Mouse (Mus musculus): Measurements from ENCODE around the gene Atp2b1. TPM values are rescaled to one million over a fixed set of nuclear protein-coding genes. Genes with fewer than 3 reads are reported as not detected.

The Atp2b1 gene
- polyA plus RNA-seq, 1 experiment from 2014 or later = 164 TPM

DNA sequence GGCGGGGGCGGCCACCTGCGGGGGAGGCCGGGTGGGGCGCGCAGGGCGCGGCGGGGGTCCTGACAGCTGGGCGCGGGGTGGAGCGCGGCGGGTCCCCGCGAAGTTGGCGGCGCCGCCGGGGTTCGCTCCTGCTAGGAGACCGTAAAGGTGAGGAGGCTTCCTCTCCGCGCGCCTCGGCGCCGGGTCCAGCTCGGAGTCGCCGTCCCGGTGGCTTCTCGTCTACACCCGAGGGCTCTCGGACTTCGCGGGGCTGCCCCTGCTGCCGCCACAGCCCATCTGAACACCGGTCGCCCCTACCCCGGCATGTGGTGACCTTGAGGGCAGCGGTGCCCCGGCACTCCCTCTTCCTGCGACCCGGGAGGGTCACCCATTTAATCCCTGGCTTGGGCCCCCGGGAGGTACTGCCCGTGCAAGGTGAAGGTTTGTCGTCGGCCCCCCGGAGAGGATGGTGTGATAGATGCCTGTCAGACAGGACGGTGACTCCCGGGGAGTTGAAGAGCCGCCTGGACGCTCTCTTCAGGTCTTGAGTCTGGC lies 1.3 kb downstream of the Atp2b1 start:
- Histone ChIP-seq H3K27me3 (ENCODE audit: insufficient read depth, low read length) (no peaks in the 10 kb centered on the region), H3K9ac (replicated peaks; ENCODE audit: low read length) (peak overlapping the region; percentile 96), H3K9me3 (ENCODE audit: low read length) (no peaks in the 10 kb centered on the region), H3K36me3 (ENCODE audit: insufficient read depth, low read length) (no peaks in the 10 kb centered on the region), H3K4me2 (replicated peaks; ENCODE audit: low read depth, low read length) (peak overlapping the region; percentile 89), H3K4me3 (ENCODE audit: low read length) (peak overlapping the region; percentile 98), H3K4me1 (ENCODE audit: insufficient read depth, low read length) (peaks cover 20% of the 10 kb centered on the region), H3K27ac (ENCODE audit: low read length) (peak overlapping the region; percentile 99)
- WGBS = under 1% methylated on average over 48 of the region's 54 CpGs
- ATAC-seq (ENCODE audit: low FRiP score, low TSS enrichment) = 0 out of 2 replicates have a peak, but pooled peaks have one; percentile 1

DNA sequence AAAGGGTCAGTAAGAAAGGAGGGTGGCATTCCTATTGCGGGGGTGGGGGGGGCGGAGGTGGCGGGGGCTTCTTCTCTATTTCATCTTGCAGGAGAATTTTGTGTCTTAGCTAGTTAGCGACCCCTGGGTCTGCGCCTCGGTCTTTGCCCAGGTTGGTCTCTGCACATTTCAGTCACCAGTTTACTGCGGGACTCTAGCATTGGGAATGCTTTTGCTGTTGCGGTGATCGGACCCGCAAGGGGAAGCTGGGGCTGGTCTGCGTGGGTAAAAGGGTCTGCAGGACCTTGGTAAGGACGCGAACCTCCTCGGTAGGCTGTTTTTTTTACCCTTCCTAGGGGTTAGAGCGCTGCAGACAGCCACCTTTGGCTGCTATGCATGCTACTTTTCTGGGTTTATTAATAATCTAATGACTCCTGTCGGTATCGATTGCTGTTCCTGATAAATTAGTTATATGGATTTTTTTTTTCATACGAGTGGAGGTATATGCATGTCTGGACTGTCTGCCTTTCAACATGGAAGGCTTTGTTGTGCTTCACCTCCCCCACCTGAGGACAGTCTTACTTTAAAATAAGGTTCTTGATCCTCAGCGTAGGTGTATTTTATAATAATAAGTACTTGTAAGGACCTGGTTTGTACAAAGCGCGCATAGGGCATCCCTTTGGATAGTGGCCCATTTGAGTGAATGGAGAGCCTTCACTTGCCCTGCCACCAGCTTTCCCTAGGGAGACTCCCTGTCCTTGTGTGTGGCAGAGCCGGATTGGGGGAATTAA lies 2.0 kb downstream of the Atp2b1 start:
- no peaks in the 10 kb centered on the region for H3K27me3 ChIP-seq (ENCODE audit: insufficient read depth, low read length)
- WGBS = 9% methylated on average over 22 of the region's 22 CpGs
- H3K4me1 ChIP-seq (ENCODE audit: insufficient read depth, low read length) = peaks cover 24% of the 10 kb centered on the region
- peak overlapping the region; percentile 99; the same call in 1 of the 2 replicates for H3K27ac ChIP-seq (ENCODE audit: low read length)
- peak overlapping the region; percentile 96 for H3K9ac ChIP-seq (replicated peaks; ENCODE audit: low read length)
- H3K4me3 ChIP-seq (ENCODE audit: low read length) = peak overlapping the region; percentile 98
- H3K9me3 ChIP-seq (ENCODE audit: low read length) = no peaks in the 10 kb centered on the region
- no peaks in the 10 kb centered on the region for H3K36me3 ChIP-seq (ENCODE audit: insufficient read depth, low read length)
- ATAC-seq (ENCODE audit: low FRiP score, low TSS enrichment) = no peak
- H3K4me2 ChIP-seq (replicated peaks; ENCODE audit: low read depth, low read length) = peak overlapping the region; percentile 89

- no peak for ATAC-seq (ENCODE audit: low FRiP score, low TSS enrichment)
- H3K4me3 ChIP-seq (ENCODE audit: low read length) = peak overlapping the region; percentile 98
- H3K27ac ChIP-seq (ENCODE audit: low read length) = no peak overlapping the region
- H3K27me3 ChIP-seq (ENCODE audit: insufficient read depth, low read length) = no peaks in the 10 kb centered on the region
- H3K4me2 ChIP-seq (replicated peaks; ENCODE audit: low read depth, low read length) = peak overlapping the region; percentile 89
- no peaks in the 10 kb centered on the region for H3K36me3 ChIP-seq (ENCODE audit: insufficient read depth, low read length)
- H3K4me1 ChIP-seq (ENCODE audit: insufficient read depth, low read length) = peaks cover 25% of the 10 kb centered on the region
- 60% methylated on average over 10 of the region's 10 CpGs for WGBS
- H3K9ac ChIP-seq (replicated peaks; ENCODE audit: low read length) = peak overlapping the region; percentile 96
- no peaks in the 10 kb centered on the region for H3K9me3 ChIP-seq (ENCODE audit: low read length)
Observed at GRCm38 (mm10) chr10:98916781-98917340, 2.7 kb downstream of the Atp2b1 start.

- H3K9ac ChIP-seq (replicated peaks; ENCODE audit: low read length) = no peak overlapping the region
- no peaks in the 10 kb centered on the region for H3K27me3 ChIP-seq (ENCODE audit: insufficient read depth, low read length)
- ATAC-seq (ENCODE audit: low FRiP score, low TSS enrichment) = no peak
- H3K9me3 ChIP-seq (ENCODE audit: low read length) = no peaks in the 10 kb centered on the region
- H3K4me3 ChIP-seq (ENCODE audit: low read length) = no peak overlapping the region
- WGBS = 84% methylated on average over 4 of the region's 4 CpGs
- H3K4me1 ChIP-seq (ENCODE audit: insufficient read depth, low read length) = peaks cover 11% of the 10 kb centered on the region
- H3K36me3 ChIP-seq (ENCODE audit: insufficient read depth, low read length) = no peaks in the 10 kb centered on the region; the same call in 1 of the 2 replicates
- no peak overlapping the region for H3K27ac ChIP-seq (ENCODE audit: low read length)
- no peak overlapping the region for H3K4me2 ChIP-seq (replicated peaks; ENCODE audit: low read depth, low read length)
Observed at GRCm38 (mm10) chr10:98925081-98925480, 10.9 kb downstream of the Atp2b1 start.

GRCm38 (mm10) chr10:98926991-98927390 lies 12.8 kb downstream of the Atp2b1 start:
- Histone ChIP-seq H3K27ac (ENCODE audit: low read length) (no peak overlapping the region), H3K4me3 (ENCODE audit: low read length) (no peak overlapping the region), H3K9ac (replicated peaks; ENCODE audit: low read length) (no peak overlapping the region), H3K4me1 (ENCODE audit: insufficient read depth, low read length) (peaks cover 13% of the 10 kb centered on the region), H3K36me3 (ENCODE audit: insufficient read depth, low read length) (no peaks in the 10 kb centered on the region; the same call in 1 of the 2 replicates), H3K27me3 (ENCODE audit: insufficient read depth, low read length) (no peaks in the 10 kb centered on the region), H3K4me2 (replicated peaks; ENCODE audit: low read depth, low read length) (no peak overlapping the region), H3K9me3 (ENCODE audit: low read length) (no peaks in the 10 kb centered on the region)
- no peak for ATAC-seq (ENCODE audit: low FRiP score, low TSS enrichment)

GRCm38 (mm10) chr10:98929444-98929843 lies 15.2 kb downstream of the Atp2b1 start:
- 44% methylated on average over 7 of the region's 7 CpGs for WGBS
- no peak overlapping the region for H3K9ac ChIP-seq (replicated peaks; ENCODE audit: low read length)
- H3K36me3 ChIP-seq (ENCODE audit: insufficient read depth, low read length) = no peaks in the 10 kb centered on the region
- no peak overlapping the region for H3K27ac ChIP-seq (ENCODE audit: low read length)
- no peaks in the 10 kb centered on the region for H3K27me3 ChIP-seq (ENCODE audit: insufficient read depth, low read length)
- ATAC-seq (ENCODE audit: low FRiP score, low TSS enrichment) = no peak
- no peak overlapping the region for H3K4me2 ChIP-seq (replicated peaks; ENCODE audit: low read depth, low read length)
- no peak overlapping the region for H3K4me3 ChIP-seq (ENCODE audit: low read length)
- H3K9me3 ChIP-seq (ENCODE audit: low read length) = 0 out of 2 replicates have a peak, but pooled peaks cover 3% of the 10 kb centered on the region
- H3K4me1 ChIP-seq (ENCODE audit: insufficient read depth, low read length) = peaks cover 13% of the 10 kb centered on the region

- Histone ChIP-seq H3K36me3 (ENCODE audit: insufficient read depth, low read length) (no peaks in the 10 kb centered on the region), H3K27me3 (ENCODE audit: insufficient read depth, low read length) (no peaks in the 10 kb centered on the region), H3K9me3 (ENCODE audit: low read length) (0 out of 2 replicates have a peak, but pooled peaks cover 3% of the 10 kb centered on the region), H3K27ac (ENCODE audit: low read length) (no peak overlapping the region), H3K4me2 (replicated peaks; ENCODE audit: low read depth, low read length) (peak overlapping the region; percentile 35), H3K4me1 (ENCODE audit: insufficient read depth, low read length) (peaks cover 13% of the 10 kb centered on the region), H3K9ac (replicated peaks; ENCODE audit: low read length) (peak overlapping the region; percentile 14; the same call in 1 of the 2 replicates), H3K4me3 (ENCODE audit: low read length) (no peak overlapping the region)
- peak; percentile 54; the same call in 1 of the 2 replicates for ATAC-seq (ENCODE audit: low FRiP score, low TSS enrichment)
- 36% methylated on average over 10 of the region's 11 CpGs for WGBS
Observed at GRCm38 (mm10) chr10:98930143-98930542, 15.9 kb downstream of the Atp2b1 start.

DNA sequence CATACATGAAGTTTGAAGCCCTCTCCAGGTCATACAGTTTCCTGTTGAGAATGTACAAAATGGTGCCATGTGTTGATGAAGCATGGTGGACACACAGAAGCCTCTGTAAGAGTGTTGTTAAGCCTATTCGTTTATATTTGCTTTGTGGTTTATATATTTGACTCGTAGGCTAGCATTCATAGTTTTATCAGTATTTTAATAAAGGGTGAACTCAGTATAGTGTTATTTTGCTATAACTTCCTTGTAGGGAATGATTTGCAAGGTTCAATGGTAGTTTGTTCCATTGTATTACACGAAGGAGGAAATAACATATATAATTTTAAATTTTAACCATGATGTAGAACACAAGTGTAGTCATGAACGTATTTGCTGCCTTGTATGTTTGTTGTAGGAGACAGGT lies 25.9 kb downstream of the Atp2b1 start:
- no peaks in the 10 kb centered on the region for H3K27me3 ChIP-seq (ENCODE audit: insufficient read depth, low read length)
- 0 out of 2 replicates have a peak, but pooled peaks cover 3% of the 10 kb centered on the region for H3K36me3 ChIP-seq (ENCODE audit: insufficient read depth, low read length)
- H3K4me1 ChIP-seq (ENCODE audit: insufficient read depth, low read length) = no peaks in the 10 kb centered on the region
- WGBS = 94% methylated on average over 4 of the region's 4 CpGs
- H3K27ac ChIP-seq (ENCODE audit: low read length) = no peak overlapping the region
- H3K4me3 ChIP-seq (ENCODE audit: low read length) = no peak overlapping the region
- no peak overlapping the region for H3K9ac ChIP-seq (replicated peaks; ENCODE audit: low read length)
- ATAC-seq (ENCODE audit: low FRiP score, low TSS enrichment) = no peak
- H3K4me2 ChIP-seq (replicated peaks; ENCODE audit: low read depth, low read length) = no peak overlapping the region
- H3K9me3 ChIP-seq (ENCODE audit: low read length) = no peaks in the 10 kb centered on the region

GRCm38 (mm10) chr10:98940799-98941198 lies 26.6 kb downstream of the Atp2b1 start:
- WGBS = 85% methylated on average over 2 of the region's 2 CpGs
- Histone ChIP-seq H3K4me2 (replicated peaks; ENCODE audit: low read depth, low read length) (no peak overlapping the region), H3K36me3 (ENCODE audit: insufficient read depth, low read length) (0 out of 2 replicates have a peak, but pooled peaks cover 3% of the 10 kb centered on the region), H3K9me3 (ENCODE audit: low read length) (no peaks in the 10 kb centered on the region), H3K4me3 (ENCODE audit: low read length) (no peak overlapping the region), H3K27me3 (ENCODE audit: insufficient read depth, low read length) (no peaks in the 10 kb centered on the region), H3K9ac (replicated peaks; ENCODE audit: low read length) (no peak overlapping the region), H3K27ac (ENCODE audit: low read length) (no peak overlapping the region), H3K4me1 (ENCODE audit: insufficient read depth, low read length) (no peaks in the 10 kb centered on the region)
- no peak for ATAC-seq (ENCODE audit: low FRiP score, low TSS enrichment)

Data from kidney, embryonic 16.5 days (tissue).